Mouse (Mus musculus) embryonic facial prominence, embryonic 14.5 days (tissue): ENCODE data around the gene Psmc2. TPM values are rescaled to one million over a fixed set of nuclear protein-coding genes. Genes with fewer than 3 reads are reported as not detected.

Experiments
- polyA plus RNA-seq: library from polyadenylated mRNA; unstranded; fragments of >200 nt; fragmentation: Nextera tagmentation; extraction: Ambion mirVana; gene quantifications from 2 replicates; pipeline ENCODE4 v1.2.1, GENCODE M21; 2014

Gene Psmc2
- polyA plus RNA-seq, 1 experiment from 2014 or later = 161 TPM

Other genes starting within 250 kb of the Psmc2 start
- 138 and 151 TPM in 2 replicates for gene Lrrc17, start 241.7 kb upstream of the Psmc2 start, polyA plus RNA-seq
- gene Fbxl13, start 139.6 kb upstream of the Psmc2 start, polyA plus RNA-seq = 0.25 and 0.46 TPM in 2 replicates
- gene Armc10, start 139.5 kb upstream of the Psmc2 start, polyA plus RNA-seq = 37.1 and 40.6 TPM in 2 replicates
- gene Napepld, start 83.9 kb upstream of the Psmc2 start, polyA plus RNA-seq = 2.4 and 2.8 TPM in 2 replicates
- 79.4 and 82.3 TPM in 2 replicates for gene Pmpcb, start 48.1 kb upstream of the Psmc2 start, polyA plus RNA-seq
- 56.4 and 59.2 TPM in 2 replicates for gene Dnajc2, start within 50 bp of the Psmc2 start, polyA plus RNA-seq
- not detected in 2 replicates for gene Slc26a5, start 80.3 kb downstream of the Psmc2 start, polyA plus RNA-seq